Mouse (Mus musculus) T-helper 2 cell (primary cell): Measurements from ENCODE around the gene Igf2.

ENCODE experiments used
- in situ Hi-C: fragments of 300-600 bp; cut with MboI, MseI; formaldehyde crosslinking; loops from one replicate; pipeline ENCODE4 v1.15.1; 2025; ENCODE audit warnings: high pct_unique_total_duplicates

Gene Igf2

GRCm38 (mm10) chr7:142659181-142659681 is 7.4 kb downstream of the Igf2 start:
- in situ Hi-C loops, result no loop called here

- in situ Hi-C loops, result no loop called here
Observed at GRCm38 (mm10) chr7:142658681-142659180, 7.9 kb downstream of the Igf2 start.

GRCm38 (mm10) chr7:142657821-142658614 is 8.6 kb downstream of the Igf2 start:
- in situ Hi-C loops, result no loop called here

GRCm38 (mm10) chr7:142657341-142657791 is 9.2 kb downstream of the Igf2 start:
- in situ Hi-C loops, result no loop called here

- in situ Hi-C loops, result no loop called here
Observed at GRCm38 (mm10) chr7:142656055-142656454, 10.6 kb downstream of the Igf2 start.

- in situ Hi-C loops, result no loop called here
Observed at GRCm38 (mm10) chr7:142655633-142656032, 11.0 kb downstream of the Igf2 start.

GRCm38 (mm10) chr7:142653726-142654125 is 12.9 kb downstream of the Igf2 start:
- in situ Hi-C loops, result no loop called here

GRCm38 (mm10) chr7:142646676-142647075 is 19.9 kb downstream of the Igf2 start:
- in situ Hi-C loops, result no loop called here

GRCm38 (mm10) chr7:142645045-142645444 is 21.6 kb downstream of the Igf2 start:
- in situ Hi-C loops, result no loop called here

- in situ Hi-C loops, result no loop called here
Observed at GRCm38 (mm10) chr7:142636178-142636577, 30.4 kb downstream of the Igf2 start.

- in situ Hi-C loops, result no loop called here
Observed at GRCm38 (mm10) chr7:142630691-142631090, 35.9 kb downstream of the Igf2 start.

GRCm38 (mm10) chr7:142629806-142630205 is 36.8 kb downstream of the Igf2 start:
- in situ Hi-C loops, result no loop called here

GRCm38 (mm10) chr7:142622180-142622579 is 44.4 kb downstream of the Igf2 start:
- in situ Hi-C loops, result no loop called here

GRCm38 (mm10) chr7:142613077-142613476 is 53.5 kb downstream of the Igf2 start:
- in situ Hi-C loops, result no loop called here

- in situ Hi-C loops, result no loop called here
Observed at GRCm38 (mm10) chr7:142610627-142611406, 55.8 kb downstream of the Igf2 start.

- in situ Hi-C loops, result no loop called here
Observed at GRCm38 (mm10) chr7:142600921-142601320, 65.7 kb downstream of the Igf2 start.
